Mouse (Mus musculus): Measurements from ENCODE around the gene Nr1i3. TPM values are rescaled to one million over a fixed set of nuclear protein-coding genes. Genes with fewer than 3 reads are reported as not detected.

Nr1i3 gene
- polyA plus RNA-seq, 1 experiment from 2014 or later: 0.33 TPM

GRCm38 (mm10) chr1:171187851-171188700, 25.7 kb upstream of the Nr1i3 start:
- Histone ChIP-seq H3K4me3 (no peak overlapping the region), H3K27me3 (peaks cover 14% of the 10 kb centered on the region), H3K36me3 (no peaks in the 10 kb centered on the region), H3K4me1 (peaks cover 26% of the 10 kb centered on the region), H3K4me2 (no peak overlapping the region), H3K27ac (no peak overlapping the region), H3K9ac (no peak overlapping the region), H3K9me3 (no peaks in the 10 kb centered on the region)
- no peak for ATAC-seq (ENCODE audit: insufficient number of reproducible peaks, low FRiP score, low TSS enrichment, low read depth)
- 61% methylated on average over 13 of the region's 13 CpGs for WGBS

GRCm38 (mm10) chr1:171189046-171189445, 24.7 kb upstream of the Nr1i3 start:
- WGBS: 29% methylated on average over 8 of the region's 8 CpGs
- Histone ChIP-seq H3K9me3 (no peaks in the 10 kb centered on the region), H3K4me3 (no peak overlapping the region), H3K4me2 (0 out of 2 replicates have a peak overlapping the region, but pooled peaks have one; percentile 7), H3K36me3 (no peaks in the 10 kb centered on the region), H3K9ac (no peak overlapping the region), H3K4me1 (peaks cover 36% of the 10 kb centered on the region), H3K27ac (no peak overlapping the region), H3K27me3 (peaks cover 24% of the 10 kb centered on the region)
- no peak for ATAC-seq (ENCODE audit: insufficient number of reproducible peaks, low FRiP score, low TSS enrichment, low read depth)

- Histone ChIP-seq H3K9ac (no peak overlapping the region), H3K4me1 (peaks cover 38% of the 10 kb centered on the region), H3K4me3 (no peak overlapping the region), H3K4me2 (0 out of 2 replicates have a peak overlapping the region, but pooled peaks have one; percentile 7), H3K9me3 (no peaks in the 10 kb centered on the region), H3K27me3 (peaks cover 29% of the 10 kb centered on the region), H3K27ac (no peak overlapping the region), H3K36me3 (no peaks in the 10 kb centered on the region)
- peak; percentile 75 for ATAC-seq (ENCODE audit: insufficient number of reproducible peaks, low FRiP score, low TSS enrichment, low read depth)
- 48% methylated on average over 14 of the region's 14 CpGs for WGBS
Measured at GRCm38 (mm10) chr1:171189476-171190114, 24.2 kb upstream of the Nr1i3 start.

- Histone ChIP-seq H3K27me3 (peaks cover 42% of the 10 kb centered on the region), H3K9me3 (no peaks in the 10 kb centered on the region), H3K4me1 (peaks cover 40% of the 10 kb centered on the region), H3K9ac (no peak overlapping the region), H3K4me3 (no peak overlapping the region), H3K27ac (no peak overlapping the region), H3K36me3 (no peaks in the 10 kb centered on the region), H3K4me2 (no peak overlapping the region)
- 93% methylated on average over 9 of the region's 9 CpGs for WGBS
- ATAC-seq (ENCODE audit: insufficient number of reproducible peaks, low FRiP score, low TSS enrichment, low read depth): no peak
Measured at GRCm38 (mm10) chr1:171190832-171191231, 22.9 kb upstream of the Nr1i3 start.

GRCm38 (mm10) chr1:171192283-171192682, 21.5 kb upstream of the Nr1i3 start:
- ATAC-seq (ENCODE audit: insufficient number of reproducible peaks, low FRiP score, low TSS enrichment, low read depth): no peak
- 47% methylated on average over 10 of the region's 10 CpGs for WGBS
- H3K4me1 ChIP-seq: peaks cover 42% of the 10 kb centered on the region

GRCm38 (mm10) chr1:171193093-171193840, 20.5 kb upstream of the Nr1i3 start:
- H3K4me3 ChIP-seq: peak overlapping the region; percentile 8; the same call in 1 of the 2 replicates
- no peaks in the 10 kb centered on the region for H3K9me3 ChIP-seq
- WGBS: 4% methylated on average over 18 of the region's 18 CpGs
- peaks cover 56% of the 10 kb centered on the region for H3K27me3 ChIP-seq
- H3K4me1 ChIP-seq: peaks cover 40% of the 10 kb centered on the region
- H3K4me2 ChIP-seq: peak overlapping the region; percentile 34
- H3K36me3 ChIP-seq: no peaks in the 10 kb centered on the region
- H3K27ac ChIP-seq: no peak overlapping the region
- no peak for ATAC-seq (ENCODE audit: insufficient number of reproducible peaks, low FRiP score, low TSS enrichment, low read depth)
- H3K9ac ChIP-seq: no peak overlapping the region

More at GRCm38 (mm10) chr1:171192283-171192682, 21.5 kb upstream of the Nr1i3 start:
- Histone ChIP-seq H3K9ac (no peak overlapping the region), H3K27me3 (peaks cover 52% of the 10 kb centered on the region), H3K36me3 (no peaks in the 10 kb centered on the region), H3K4me3 (no peak overlapping the region), H3K9me3 (no peaks in the 10 kb centered on the region), H3K27ac (no peak overlapping the region), H3K4me2 (no peak overlapping the region)

- Histone ChIP-seq H3K27me3 (peaks cover 56% of the 10 kb centered on the region), H3K9ac (no peak overlapping the region)
- WGBS: 23% methylated on average over 11 of the region's 11 CpGs
Measured at GRCm38 (mm10) chr1:171193911-171194830, 19.6 kb upstream of the Nr1i3 start.

GRCm38 (mm10) chr1:171195046-171195822, 18.5 kb upstream of the Nr1i3 start:
- Histone ChIP-seq H3K9ac (peak overlapping the region; percentile 27; the same call in 1 of the 2 replicates), H3K27ac (no peak overlapping the region), H3K36me3 (no peaks in the 10 kb centered on the region), H3K4me2 (peak overlapping the region; percentile 95), H3K4me1 (peaks cover 25% of the 10 kb centered on the region), H3K4me3 (peak overlapping the region; percentile 46), H3K27me3 (peaks cover 56% of the 10 kb centered on the region), H3K9me3 (no peaks in the 10 kb centered on the region)
- ATAC-seq (ENCODE audit: insufficient number of reproducible peaks, low FRiP score, low TSS enrichment, low read depth): no peak
- 9% methylated on average over 20 of the region's 20 CpGs for WGBS

More at GRCm38 (mm10) chr1:171193911-171194830, 19.6 kb upstream of the Nr1i3 start:
- ATAC-seq (ENCODE audit: insufficient number of reproducible peaks, low FRiP score, low TSS enrichment, low read depth): no peak
- H3K4me1 ChIP-seq: peaks cover 33% of the 10 kb centered on the region
- H3K9me3 ChIP-seq: no peaks in the 10 kb centered on the region
- no peak overlapping the region for H3K4me2 ChIP-seq
- no peak overlapping the region for H3K27ac ChIP-seq
- no peaks in the 10 kb centered on the region for H3K36me3 ChIP-seq
- H3K4me3 ChIP-seq: no peak overlapping the region

- no peaks in the 10 kb centered on the region for H3K9me3 ChIP-seq
- peak within 1 kb of the TSS; percentile 46 for H3K4me3 ChIP-seq
- H3K36me3 ChIP-seq: no peaks in the 10 kb centered on the region
- H3K4me2 ChIP-seq: peak within 1 kb of the TSS; percentile 95
- ATAC-seq (ENCODE audit: insufficient number of reproducible peaks, low FRiP score, low TSS enrichment, low read depth): peak; percentile 48; the same call in 1 of the 2 replicates
- peaks cover 56% of the 10 kb centered on the region for H3K27me3 ChIP-seq
- H3K9ac ChIP-seq: peak within 1 kb of the TSS; percentile 27
- peaks cover 25% of the 10 kb centered on the region for H3K4me1 ChIP-seq
- WGBS: under 1% methylated on average over 33 of the region's 33 CpGs
- H3K27ac ChIP-seq: no peak within 1 kb of the TSS
Measured at GRCm38 (mm10) chr1:171195887-171196397, 17.8 kb upstream of the Nr1i3 start, which contains the start of gene Pcp4l1. Gene Pcp4l1 (minus strand): TSS chr1:171196268.

GRCm38 (mm10) chr1:171199532-171199931, 14.2 kb upstream of the Nr1i3 start:
- no peaks in the 10 kb centered on the region for H3K36me3 ChIP-seq
- no peak for ATAC-seq (ENCODE audit: insufficient number of reproducible peaks, low FRiP score, low TSS enrichment, low read depth)
- H3K9me3 ChIP-seq: no peaks in the 10 kb centered on the region
- no peak overlapping the region for H3K4me2 ChIP-seq
- H3K27me3 ChIP-seq: peaks cover 27% of the 10 kb centered on the region
- 50% methylated on average over 1 of the region's 1 CpGs for WGBS
- H3K4me1 ChIP-seq: peaks cover 9% of the 10 kb centered on the region
- H3K4me3 ChIP-seq: no peak overlapping the region
- no peak overlapping the region for H3K9ac ChIP-seq
- no peak overlapping the region for H3K27ac ChIP-seq
